In the genomic region with DNA sequence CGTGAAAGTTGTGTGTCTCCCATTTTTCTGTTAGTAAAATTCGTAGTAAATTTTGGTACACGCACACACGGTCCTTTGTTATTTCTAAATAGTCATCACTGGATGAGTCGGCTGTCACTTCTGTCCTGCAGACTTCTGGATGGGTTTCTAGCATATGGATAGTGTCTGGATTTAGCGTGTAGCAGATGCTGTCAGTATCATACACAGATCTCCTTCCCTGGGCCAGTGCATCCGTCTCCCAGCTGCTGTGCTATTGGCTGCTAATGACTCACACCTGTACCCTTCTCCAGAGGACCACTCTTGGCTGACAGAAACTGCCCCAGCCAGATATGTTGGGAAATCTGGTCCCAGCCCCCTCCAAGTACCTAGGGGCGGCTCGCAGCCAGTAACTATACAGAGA, we compare ENCODE assay signal across 22 mouse cellular contexts.
DNase-seq lines count a peak whose midpoint lies in the region; ATAC-seq lines count a peak whose summit lies in the region.
"Had no signal": no experiment of that assay in that cellular context is flagged by ENCODE, and none has a peak within 500 bp of the region (broad histone marks: within the 10 kb centered on the region; RNA-seq: fewer than 3 reads in every experiment).

No protein-coding gene starts in this region.

- peak; percentile 85 for ATAC-seq in frontal cortex, adult (ENCODE audit: low TSS enrichment)
- ATAC-seq: CD4-positive, CD25-positive, alpha-beta regulatory T cell, adult 4 months; inflammation-experienced regulatory T-cells, adult 6 months; midbrain, embryonic 15.5 days had no signal

- intact Hi-C loops in left cerebral cortex, postnatal 4 days (cut with DNase I) = no loop called here

- DNase-seq in frontal cortex, postnatal 36 days (ENCODE audit: low spot score in 2 of 2) = no peak
- DNase-seq in left cerebral cortex, postnatal 4 days = peak; percentile 28
- no peak for DNase-seq in left cerebral cortex, adult 9 months (ENCODE audit: low spot score in 2 of 2)
- peak; percentile 13 for DNase-seq in right cerebral cortex, adult 18-20 months
- no peak for DNase-seq in right cerebral cortex, postnatal 14 days
- DNase-seq in embryo, embryonic 11 days = no peak
- DNase-seq: adrenal gland, postnatal 14 days; cerebellum, adult 18-20 months; gastrocnemius, postnatal 36 days; heart, adult 18-20 months; heart, postnatal 36 days; kidney, adult 11 months; kidney, postnatal 25 days; lung, embryonic 14.5 days; lung, postnatal 14 days; retina, postnatal 1 day; thymus, adult 18-20 months; thymus, postnatal 25 days had no signal

Comparison
In these comparisons a context has a peak if more than half of its experiments do, and no peak if none do; other contexts are left out.
1. DNase-seq: peak in left cerebral cortex, postnatal 4 days (single experiment) and right cerebral cortex, adult 18-20 months (single experiment); none in frontal cortex, postnatal 36 days (0 of 2), left cerebral cortex, adult 9 months (0 of 2), right cerebral cortex, postnatal 14 days (single experiment) and embryo, embryonic 11 days (single experiment).